In the genomic region with DNA sequence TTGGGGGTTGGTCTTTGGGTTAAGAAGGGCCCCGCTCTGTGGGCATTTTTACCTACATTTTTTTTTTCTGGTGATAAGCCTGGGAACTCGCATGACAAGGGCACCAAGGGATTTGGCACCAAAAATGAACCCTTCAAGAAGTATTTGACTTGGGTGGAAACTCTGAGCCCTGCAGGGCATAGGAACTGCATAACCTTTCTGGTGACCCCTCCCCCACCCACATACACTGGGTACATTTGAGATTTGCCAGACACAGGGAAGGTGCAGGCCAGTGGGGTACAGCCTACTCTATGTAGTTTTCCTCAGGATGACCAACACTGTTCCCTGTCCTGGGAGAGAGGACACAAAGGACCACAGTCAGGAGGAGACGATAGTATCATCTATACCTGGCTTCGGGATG, we compare ENCODE assay signal across 18 mouse cellular contexts. TPM values are rescaled to one million over a fixed set of nuclear protein-coding genes. Genes with fewer than 3 reads are reported as not detected.
A peak's percentile ranks its signal among the peaks of the same experiment; 100 is the strongest.
DNase-seq lines count a peak whose midpoint lies in the region; ATAC-seq and TF ChIP-seq lines count a peak whose summit lies in the region.
"Had no signal": no experiment of that assay in that cellular context is flagged by ENCODE, and none has a peak within 500 bp of the region (broad histone marks: within the 10 kb centered on the region; RNA-seq: fewer than 3 reads in every experiment).

No protein-coding gene starts in this region.

- H3K4me3 ChIP-seq in forebrain, embryonic 15.5 days: no peak overlapping the region
- no peak overlapping the region for H3K4me3 ChIP-seq in forebrain, embryonic 11.5 days (ENCODE audit: low read depth, low read length)
- no peak overlapping the region for H3K4me3 ChIP-seq in hindbrain, embryonic 13.5 days
- no peak overlapping the region for H3K4me3 ChIP-seq in hindbrain, embryonic 11.5 days (ENCODE audit: low read depth, low read length)
- peak overlapping the region; percentile 67 for H3K4me3 ChIP-seq in left cerebral cortex, adult 2 months
- 0 out of 2 replicates have a peak overlapping the region, but pooled peaks have one; percentile 0 for H3K4me3 ChIP-seq in midbrain, postnatal 0 days (ENCODE audit: low read depth, low read length)
- H3K4me3 ChIP-seq in intestine, postnatal 0 days (ENCODE audit: low read depth, low read length): no peak overlapping the region
- H3K4me3 ChIP-seq: embryonic facial prominence, embryonic 15.5 days; gastrocnemius, adult 2 months; liver, embryonic 13.5 days had no signal

- H3K9ac ChIP-seq in forebrain, embryonic 15.5 days (replicated peaks): no peak overlapping the region
- H3K9ac ChIP-seq in forebrain, embryonic 11.5 days (ENCODE audit: low read length): no peak overlapping the region
- H3K9ac ChIP-seq in hindbrain, embryonic 13.5 days: peak overlapping the region; percentile 15
- H3K9ac ChIP-seq in hindbrain, embryonic 11.5 days (ENCODE audit: low read depth, low read length): no peak overlapping the region
- no peak overlapping the region for H3K9ac ChIP-seq in midbrain, postnatal 0 days (replicated peaks; ENCODE audit: low read length, poor library complexity, severe bottlenecking)
- H3K9ac ChIP-seq in intestine, postnatal 0 days (ENCODE audit: low read depth, low read length): no peak overlapping the region
- H3K9ac ChIP-seq: embryonic facial prominence, embryonic 15.5 days had no signal

- no peaks in the 10 kb centered on the region for H3K36me3 ChIP-seq in forebrain, embryonic 15.5 days
- H3K36me3 ChIP-seq in forebrain, embryonic 11.5 days (ENCODE audit: control insufficient read depth, insufficient read depth, low read length): no peaks in the 10 kb centered on the region
- no peaks in the 10 kb centered on the region for H3K36me3 ChIP-seq in hindbrain, embryonic 13.5 days
- H3K36me3 ChIP-seq in hindbrain, embryonic 11.5 days (ENCODE audit: control insufficient read depth, insufficient read depth, low read length): no peaks in the 10 kb centered on the region
- H3K36me3 ChIP-seq in midbrain, postnatal 0 days (ENCODE audit: insufficient read depth, low read length): no peaks in the 10 kb centered on the region; the same call in 1 of the 2 replicates
- no peaks in the 10 kb centered on the region for H3K36me3 ChIP-seq in intestine, postnatal 0 days (ENCODE audit: control insufficient read depth, insufficient read depth)
- H3K36me3 ChIP-seq: embryonic facial prominence, embryonic 15.5 days; liver, embryonic 13.5 days had no signal

- intact Hi-C loops in left cerebral cortex, adult 2 months (cut with DNase I): no loop called here
- intact Hi-C loops in left cerebral cortex, postnatal 10 days (cut with DNase I): no loop called here

- H3K27ac ChIP-seq in forebrain, embryonic 15.5 days (replicated peaks): no peak overlapping the region
- no peak overlapping the region for H3K27ac ChIP-seq in forebrain, embryonic 11.5 days (ENCODE audit: low read depth, low read length)
- H3K27ac ChIP-seq in hindbrain, embryonic 13.5 days: no peak overlapping the region
- H3K27ac ChIP-seq in hindbrain, embryonic 11.5 days (ENCODE audit: low read depth, low read length): no peak overlapping the region
- no peak overlapping the region for H3K27ac ChIP-seq in left cerebral cortex, adult 2 months
- H3K27ac ChIP-seq in midbrain, postnatal 0 days (ENCODE audit: low read depth, low read length): no peak overlapping the region
- H3K27ac ChIP-seq in intestine, postnatal 0 days (ENCODE audit: low read depth, low read length): no peak overlapping the region
- H3K27ac ChIP-seq: embryonic facial prominence, embryonic 15.5 days; gastrocnemius, adult 2 months; liver, embryonic 13.5 days; stomach, postnatal 0 days had no signal

- ATAC-seq in forebrain, embryonic 15.5 days (replicated peaks): no peak
- ATAC-seq in forebrain, embryonic 11.5 days (replicated peaks; ENCODE audit: low FRiP score): no peak
- no peak for ATAC-seq in hindbrain, embryonic 13.5 days (ENCODE audit: low FRiP score)
- no peak for ATAC-seq in hindbrain, embryonic 11.5 days (ENCODE audit: low FRiP score)
- ATAC-seq in midbrain, postnatal 0 days (ENCODE audit: low FRiP score): no peak
- ATAC-seq in intestine, postnatal 0 days: no peak

- H3K27me3 ChIP-seq in forebrain, embryonic 15.5 days: no peaks in the 10 kb centered on the region
- H3K27me3 ChIP-seq in forebrain, embryonic 11.5 days (ENCODE audit: control insufficient read depth, insufficient read depth, low read length): peaks cover 22% of the 10 kb centered on the region
- H3K27me3 ChIP-seq in hindbrain, embryonic 13.5 days: peaks cover 18% of the 10 kb centered on the region
- peaks cover 20% of the 10 kb centered on the region for H3K27me3 ChIP-seq in hindbrain, embryonic 11.5 days (ENCODE audit: control insufficient read depth, insufficient read depth, low read length)
- no peaks in the 10 kb centered on the region for H3K27me3 ChIP-seq in midbrain, postnatal 0 days (ENCODE audit: insufficient read depth, low read length)
- H3K27me3 ChIP-seq in intestine, postnatal 0 days (replicated peaks; ENCODE audit: control insufficient read depth, insufficient read depth, low read length): no peaks in the 10 kb centered on the region

- TF ChIP-seq CTCF in left cerebral cortex, adult 2 months (IDR thresholded peaks at IDR 0.05): no peak
- TF ChIP-seq CTCF in midbrain, postnatal 0 days (IDR thresholded peaks at IDR 0.05): no peak
- TF ChIP-seq CTCF in intestine, postnatal 0 days (IDR thresholded peaks at IDR 0.05; ENCODE audit: low read depth): no peak

- H3K4me1 ChIP-seq in forebrain, embryonic 15.5 days: peaks cover 46% of the 10 kb centered on the region
- peaks cover 7% of the 10 kb centered on the region for H3K4me1 ChIP-seq in forebrain, embryonic 11.5 days (replicated peaks; ENCODE audit: control insufficient read depth, insufficient read depth, low read length)
- H3K4me1 ChIP-seq in hindbrain, embryonic 13.5 days (replicated peaks): peaks cover 53% of the 10 kb centered on the region
- peaks cover 5% of the 10 kb centered on the region; the same call in 1 of the 2 replicates for H3K4me1 ChIP-seq in hindbrain, embryonic 11.5 days (replicated peaks; ENCODE audit: control insufficient read depth, insufficient read depth, low read length)
- H3K4me1 ChIP-seq in midbrain, postnatal 0 days (ENCODE audit: insufficient read depth, low read length): peaks cover 26% of the 10 kb centered on the region; the same call in 1 of the 2 replicates
- 0 out of 2 replicates have a peak, but pooled peaks cover 4% of the 10 kb centered on the region for H3K4me1 ChIP-seq in intestine, postnatal 0 days (replicated peaks; ENCODE audit: control insufficient read depth, insufficient read depth, low read length)

- no peak for DNase-seq in forebrain, embryonic 11.5 days (ENCODE audit: low spot score)
- no peak for DNase-seq in hindbrain, embryonic 11.5 days (ENCODE audit: low spot score)
- DNase-seq in left cerebral cortex, adult 2 months (ENCODE audit: extremely low spot score in 1 of 2, low spot score in 2 of 2): no peak
- no peak for DNase-seq in left cerebral cortex, postnatal 10 days (ENCODE audit: extremely low spot score in 1 of 2, low spot score in 2 of 2)
- no peak for DNase-seq in midbrain, postnatal 0 days (ENCODE audit: low spot score)
- DNase-seq: cerebellum, postnatal 10 days; embryo, embryonic 11 days; gastrocnemius, adult 2 months; heart, postnatal 4 days; liver, embryonic 13.5 days had no signal

- peak overlapping the region; percentile 70 for H3K4me2 ChIP-seq in forebrain, embryonic 15.5 days (replicated peaks)
- no peak overlapping the region for H3K4me2 ChIP-seq in forebrain, embryonic 11.5 days (ENCODE audit: low read depth, low read length, severe bottlenecking)
- peak overlapping the region; percentile 79 for H3K4me2 ChIP-seq in hindbrain, embryonic 13.5 days
- H3K4me2 ChIP-seq in hindbrain, embryonic 11.5 days (replicated peaks; ENCODE audit: low read depth, low read length): no peak overlapping the region
- peak overlapping the region; percentile 79 for H3K4me2 ChIP-seq in midbrain, postnatal 0 days (ENCODE audit: low read depth, low read length, poor library complexity, severe bottlenecking)
- H3K4me2 ChIP-seq in intestine, postnatal 0 days (replicated peaks; ENCODE audit: low read depth): no peak overlapping the region
- H3K4me2 ChIP-seq: embryonic facial prominence, embryonic 15.5 days; liver, embryonic 13.5 days had no signal

- WGBS in forebrain, embryonic 15.5 days: 90% methylated on average over 4 of the region's 4 CpGs
- 88% methylated on average over 4 of the region's 4 CpGs for WGBS in forebrain, embryonic 11.5 days
- 87% methylated on average over 4 of the region's 4 CpGs for WGBS in hindbrain, embryonic 13.5 days
- WGBS in hindbrain, embryonic 11.5 days: 87% methylated on average over 4 of the region's 4 CpGs
- WGBS in midbrain, postnatal 0 days: 83% methylated on average over 4 of the region's 4 CpGs
- 96% methylated on average over 4 of the region's 4 CpGs for WGBS in intestine, postnatal 0 days

- H3K9me3 ChIP-seq in forebrain, embryonic 15.5 days: no peaks in the 10 kb centered on the region
- H3K9me3 ChIP-seq in forebrain, embryonic 11.5 days (ENCODE audit: control insufficient read depth, low read length): no peaks in the 10 kb centered on the region
- no peaks in the 10 kb centered on the region for H3K9me3 ChIP-seq in hindbrain, embryonic 13.5 days
- H3K9me3 ChIP-seq in hindbrain, embryonic 11.5 days (ENCODE audit: control insufficient read depth, low read length): no peaks in the 10 kb centered on the region
- H3K9me3 ChIP-seq in midbrain, postnatal 0 days (ENCODE audit: low read length): no peaks in the 10 kb centered on the region
- no peaks in the 10 kb centered on the region for H3K9me3 ChIP-seq in intestine, postnatal 0 days (ENCODE audit: control insufficient read depth)
- H3K9me3 ChIP-seq: embryonic facial prominence, embryonic 15.5 days; liver, embryonic 13.5 days had no signal

RNA-seq across cellular contexts. Expression of gene Pak6, which starts 2.5 kb away (rescaled TPM):
- polyA plus RNA-seq in forebrain, embryonic 15.5 days (2015; fragmentation: Nextera tagmentation; extraction: Ambion mirVana): 27.8 and 29.2 TPM in 2 replicates
- polyA plus RNA-seq in forebrain, embryonic 11.5 days (2014; fragmentation: Nextera tagmentation; extraction: Ambion mirVana): 1.2 and 2.2 TPM in 2 replicates
- 22.0 and 23.2 TPM in 2 replicates for polyA plus RNA-seq in hindbrain, embryonic 13.5 days (2015; fragmentation: Nextera tagmentation; extraction: Ambion mirVana)
- 1.5 and 2.0 TPM in 2 replicates for polyA plus RNA-seq in hindbrain, embryonic 11.5 days (2014; fragmentation: Nextera tagmentation; extraction: Ambion mirVana)
- 100 to 1,000 TPM in 1 of 2 experiments, 10 to 100 TPM in 1; 96.4 to 102 TPM for total RNA-seq in left cerebral cortex, adult 2 months (2021)
- 100 to 1,000 TPM; 168 to 174 TPM for total RNA-seq in left cerebral cortex, postnatal 10 days (2021)
- total RNA-seq in midbrain, postnatal 0 days (2014; rRNA removed): 107 and 120 TPM in 2 replicates
- polyA plus RNA-seq in midbrain, postnatal 0 days (2015; fragmentation: Nextera tagmentation; extraction: Ambion mirVana): 65.5 and 66.1 TPM in 2 replicates
- 0.90 and 1.4 TPM in 2 replicates for polyA plus RNA-seq in intestine, postnatal 0 days (2015; fragmentation: Nextera tagmentation; extraction: Ambion mirVana)
- total RNA-seq: gastrocnemius, adult 2 months; monocyte, adult 5-6 weeks had no signal

RNA-seq across cellular contexts. Expression of gene Ankrd63, which starts 38.1 kb away (rescaled TPM):
- 0.43 and 0.48 TPM in 2 replicates for polyA plus RNA-seq in forebrain, embryonic 15.5 days (2015; fragmentation: Nextera tagmentation; extraction: Ambion mirVana)
- not detected in 2 replicates for polyA plus RNA-seq in forebrain, embryonic 11.5 days (2014; fragmentation: Nextera tagmentation; extraction: Ambion mirVana)
- polyA plus RNA-seq in hindbrain, embryonic 13.5 days (2015; fragmentation: Nextera tagmentation; extraction: Ambion mirVana): not detected in 2 replicates
- polyA plus RNA-seq in hindbrain, embryonic 11.5 days (2014; fragmentation: Nextera tagmentation; extraction: Ambion mirVana): not detected in 2 replicates
- 10 to 100 TPM; 22.3 to 28.5 TPM for total RNA-seq in left cerebral cortex, adult 2 months (2021)
- total RNA-seq in left cerebral cortex, postnatal 10 days (2021): 1 to 10 TPM; 5.9 to 8.9 TPM
- 0.22 TPM in 1 of 2 replicates, not detected in the other for total RNA-seq in midbrain, postnatal 0 days (2014; rRNA removed)
- 0.04 TPM in 1 of 2 replicates, not detected in the other for polyA plus RNA-seq in midbrain, postnatal 0 days (2015; fragmentation: Nextera tagmentation; extraction: Ambion mirVana)
- 0.63 and 0.65 TPM in 2 replicates for polyA plus RNA-seq in intestine, postnatal 0 days (2015; fragmentation: Nextera tagmentation; extraction: Ambion mirVana)
- total RNA-seq: monocyte, adult 5-6 weeks had no signal
- polyA plus RNA-seq: limb, embryonic 11.5 days; liver, embryonic 13.5 days; neural tube, embryonic 14.5 days had no signal

Comparison
In these comparisons a context has a peak if more than half of its experiments do, and no peak if none do; other contexts are left out.
1. H3K4me2 ChIP-seq: peak in forebrain, embryonic 15.5 days (single experiment), hindbrain, embryonic 13.5 days (single experiment) and midbrain, postnatal 0 days (single experiment); none in forebrain, embryonic 11.5 days (single experiment), hindbrain, embryonic 11.5 days (single experiment) and intestine, postnatal 0 days (single experiment).
2. H3K4me3 ChIP-seq: peak in left cerebral cortex, adult 2 months (single experiment) and midbrain, postnatal 0 days (single experiment); none in forebrain, embryonic 15.5 days (single experiment), forebrain, embryonic 11.5 days (single experiment), hindbrain, embryonic 13.5 days (single experiment), hindbrain, embryonic 11.5 days (single experiment) and intestine, postnatal 0 days (single experiment).